Mouse (Mus musculus) activated CD4-positive, CD25-positive, alpha-beta regulatory T cell, adult 4 months (primary cell): ENCODE data around the gene Psma7. TPM values are rescaled to one million over a fixed set of nuclear protein-coding genes. Genes with fewer than 3 reads are reported as not detected.
A peak's percentile ranks its signal among the peaks of the same experiment; 100 is the strongest.

Source experiments
- ATAC-seq: one replicate; pipeline ENCODE4 v1.8.0; 2017
- polyA plus RNA-seq, 2 experiments: library from polyadenylated mRNA; unstranded; fragments of 100-300 nt; shearing (Covaris generic); gene quantifications; one replicate each; pipeline ENCODE4 v1.2.1; 2017

Psma7 gene
- 100 to 1,000 TPM; 466 to 511 TPM for polyA plus RNA-seq

GRCm38 (mm10) chr2:180042256-180042857, at the start of gene Psma7, which contains the start of gene Ss18l1:
Psma7 (minus strand) TSS chr2:180042433.
Ss18l1 (plus strand) TSS chr2:180042509.
- peak; percentile 79 for ATAC-seq

- ATAC-seq = no peak
Measured at GRCm38 (mm10) chr2:180090285-180090684, 48.1 kb upstream of the Psma7 start.

- ATAC-seq = no peak
Measured at GRCm38 (mm10) chr2:180087472-180087871, 45.2 kb upstream of the Psma7 start.

GRCm38 (mm10) chr2:180086637-180087027, 44.4 kb upstream of the Psma7 start:
- ATAC-seq = no peak

- ATAC-seq = no peak
Measured at GRCm38 (mm10) chr2:180085926-180086636, 43.8 kb upstream of the Psma7 start.

- no peak for ATAC-seq
Measured at GRCm38 (mm10) chr2:180084565-180084964, 42.3 kb upstream of the Psma7 start.

- no peak for ATAC-seq
Measured at GRCm38 (mm10) chr2:180083063-180083462, 40.8 kb upstream of the Psma7 start.

GRCm38 (mm10) chr2:180080680-180081079, 38.4 kb upstream of the Psma7 start:
- no peak for ATAC-seq

GRCm38 (mm10) chr2:180077622-180078021, 35.4 kb upstream of the Psma7 start:
- ATAC-seq = no peak

GRCm38 (mm10) chr2:180072886-180073285, 30.7 kb upstream of the Psma7 start:
- no peak for ATAC-seq

GRCm38 (mm10) chr2:180071671-180072070, 29.4 kb upstream of the Psma7 start:
- ATAC-seq = no peak

GRCm38 (mm10) chr2:180070481-180071453, 28.5 kb upstream of the Psma7 start, which contains the start of gene Mtg2:
Mtg2 (plus strand) TSS chr2:180070588.
- ATAC-seq = peak; percentile 95

- no peak for ATAC-seq
Measured at GRCm38 (mm10) chr2:180069770-180070480, 27.7 kb upstream of the Psma7 start.

GRCm38 (mm10) chr2:180063338-180064131, 21.3 kb upstream of the Psma7 start:
- ATAC-seq = no peak

- no peak for ATAC-seq
Measured at GRCm38 (mm10) chr2:180053001-180053400, 10.8 kb upstream of the Psma7 start.

- ATAC-seq = no peak
Measured at GRCm38 (mm10) chr2:180051986-180052733, 9.9 kb upstream of the Psma7 start.

GRCm38 (mm10) chr2:180050986-180051385, 8.8 kb upstream of the Psma7 start:
- ATAC-seq = peak; percentile 80

- no peak for ATAC-seq
Measured at GRCm38 (mm10) chr2:180047980-180048635, 5.9 kb upstream of the Psma7 start.

- ATAC-seq = no peak
Measured at GRCm38 (mm10) chr2:180047580-180047979, 5.3 kb upstream of the Psma7 start.

GRCm38 (mm10) chr2:180045283-180045682, 3.0 kb upstream of the Psma7 start:
- no peak for ATAC-seq
